Mouse (Mus musculus): ENCODE measurements around the gene Tox3. TPM values are rescaled to one million over a fixed set of nuclear protein-coding genes. Genes with fewer than 3 reads are reported as not detected.

The Tox3 gene
- polyA plus RNA-seq, 1 experiment from 2014 or later = 0.05 TPM

GRCm38 (mm10) chr8:90346138-90346879 is 1.8 kb downstream of the Tox3 start:
- 38% methylated on average over 13 of the region's 13 CpGs for WGBS (ENCODE audit: insufficient replicate concordance)
- no peaks in the 10 kb centered on the region for H3K9me3 ChIP-seq (replicated peaks; ENCODE audit: control insufficient read depth, low read length)
- no peak overlapping the region for H3K4me2 ChIP-seq (ENCODE audit: low read depth, low read length)
- no peak overlapping the region for H3K9ac ChIP-seq (ENCODE audit: low read depth, low read length)
- H3K4me3 ChIP-seq (ENCODE audit: low read depth, low read length) = no peak overlapping the region
- no peak for ATAC-seq (ENCODE audit: low read depth)
- H3K36me3 ChIP-seq (ENCODE audit: control insufficient read depth, insufficient read depth) = no peaks in the 10 kb centered on the region
- no peak overlapping the region for H3K27ac ChIP-seq (ENCODE audit: low read length)
- H3K4me1 ChIP-seq (ENCODE audit: control insufficient read depth, low read depth, low read length) = no peaks in the 10 kb centered on the region; the same call in 1 of the 2 replicates
- peaks cover 30% of the 10 kb centered on the region for H3K27me3 ChIP-seq (ENCODE audit: control insufficient read depth, insufficient read depth, low read depth, low read length)

- no peaks in the 10 kb centered on the region for H3K9me3 ChIP-seq (replicated peaks; ENCODE audit: control insufficient read depth, low read length)
- no peak overlapping the region for H3K27ac ChIP-seq (ENCODE audit: low read length)
- WGBS (ENCODE audit: insufficient replicate concordance) = 55% methylated on average over 7 of the region's 7 CpGs
- H3K36me3 ChIP-seq (ENCODE audit: control insufficient read depth, insufficient read depth) = no peaks in the 10 kb centered on the region
- no peak overlapping the region for H3K4me3 ChIP-seq (ENCODE audit: low read depth, low read length)
- H3K4me1 ChIP-seq (ENCODE audit: control insufficient read depth, low read depth, low read length) = no peaks in the 10 kb centered on the region
- no peak for ATAC-seq (ENCODE audit: low read depth)
- no peaks in the 10 kb centered on the region for H3K27me3 ChIP-seq (ENCODE audit: control insufficient read depth, insufficient read depth, low read depth, low read length)
- no peak overlapping the region for H3K9ac ChIP-seq (ENCODE audit: low read depth, low read length)
- H3K4me2 ChIP-seq (ENCODE audit: low read depth, low read length) = no peak overlapping the region
These were observed 17.5 kb downstream of the Tox3 start for GRCm38 (mm10) chr8:90330377-90331285.

- Histone ChIP-seq H3K4me2 (ENCODE audit: low read depth, low read length) (no peak overlapping the region), H3K27me3 (ENCODE audit: control insufficient read depth, insufficient read depth, low read depth, low read length) (no peaks in the 10 kb centered on the region), H3K9ac (ENCODE audit: low read depth, low read length) (no peak overlapping the region), H3K36me3 (ENCODE audit: control insufficient read depth, insufficient read depth) (no peaks in the 10 kb centered on the region), H3K27ac (ENCODE audit: low read length) (no peak overlapping the region), H3K9me3 (replicated peaks; ENCODE audit: control insufficient read depth, low read length) (no peaks in the 10 kb centered on the region), H3K4me1 (ENCODE audit: control insufficient read depth, low read depth, low read length) (no peaks in the 10 kb centered on the region), H3K4me3 (ENCODE audit: low read depth, low read length) (no peak overlapping the region)
- WGBS (ENCODE audit: insufficient replicate concordance) = 20% methylated on average over 4 of the region's 4 CpGs
- no peak for ATAC-seq (ENCODE audit: low read depth)
These were observed 24.3 kb downstream of the Tox3 start for GRCm38 (mm10) chr8:90323824-90324223.

- H3K27ac ChIP-seq (ENCODE audit: low read length) = no peak overlapping the region
- H3K4me3 ChIP-seq (ENCODE audit: low read depth, low read length) = no peak overlapping the region
- no peak overlapping the region for H3K9ac ChIP-seq (ENCODE audit: low read depth, low read length)
- WGBS (ENCODE audit: insufficient replicate concordance) = 67% methylated on average over 8 of the region's 8 CpGs
- no peaks in the 10 kb centered on the region for H3K4me1 ChIP-seq (ENCODE audit: control insufficient read depth, low read depth, low read length)
- no peak overlapping the region for H3K4me2 ChIP-seq (ENCODE audit: low read depth, low read length)
- ATAC-seq (ENCODE audit: low read depth) = no peak
- H3K9me3 ChIP-seq (replicated peaks; ENCODE audit: control insufficient read depth, low read length) = no peaks in the 10 kb centered on the region
- no peaks in the 10 kb centered on the region for H3K27me3 ChIP-seq (ENCODE audit: control insufficient read depth, insufficient read depth, low read depth, low read length)
- no peaks in the 10 kb centered on the region for H3K36me3 ChIP-seq (ENCODE audit: control insufficient read depth, insufficient read depth)
These were observed 25.3 kb downstream of the Tox3 start for GRCm38 (mm10) chr8:90322701-90323439.

GRCm38 (mm10) chr8:90321255-90321654 is 26.9 kb downstream of the Tox3 start:
- H3K4me1 ChIP-seq (ENCODE audit: control insufficient read depth, low read depth, low read length) = no peaks in the 10 kb centered on the region
- H3K27me3 ChIP-seq (ENCODE audit: control insufficient read depth, insufficient read depth, low read depth, low read length) = no peaks in the 10 kb centered on the region
- H3K4me2 ChIP-seq (ENCODE audit: low read depth, low read length) = no peak overlapping the region
- no peak overlapping the region for H3K4me3 ChIP-seq (ENCODE audit: low read depth, low read length)
- H3K36me3 ChIP-seq (ENCODE audit: control insufficient read depth, insufficient read depth) = no peaks in the 10 kb centered on the region
- no peak overlapping the region for H3K9ac ChIP-seq (ENCODE audit: low read depth, low read length)
- no peaks in the 10 kb centered on the region for H3K9me3 ChIP-seq (replicated peaks; ENCODE audit: control insufficient read depth, low read length)
- WGBS (ENCODE audit: insufficient replicate concordance) = 70% methylated on average over 1 of the region's 1 CpGs
- ATAC-seq (ENCODE audit: low read depth) = no peak
- no peak overlapping the region for H3K27ac ChIP-seq (ENCODE audit: low read length)

- no peak overlapping the region for H3K27ac ChIP-seq (ENCODE audit: low read length)
- H3K4me3 ChIP-seq (ENCODE audit: low read depth, low read length) = no peak overlapping the region
- no peaks in the 10 kb centered on the region for H3K27me3 ChIP-seq (ENCODE audit: control insufficient read depth, insufficient read depth, low read depth, low read length)
- WGBS (ENCODE audit: insufficient replicate concordance) = 73% methylated on average over 7 of the region's 7 CpGs
- no peak overlapping the region for H3K4me2 ChIP-seq (ENCODE audit: low read depth, low read length)
- no peak overlapping the region for H3K9ac ChIP-seq (ENCODE audit: low read depth, low read length)
- H3K9me3 ChIP-seq (replicated peaks; ENCODE audit: control insufficient read depth, low read length) = no peaks in the 10 kb centered on the region
- no peaks in the 10 kb centered on the region for H3K4me1 ChIP-seq (ENCODE audit: control insufficient read depth, low read depth, low read length)
- H3K36me3 ChIP-seq (ENCODE audit: control insufficient read depth, insufficient read depth) = no peaks in the 10 kb centered on the region
- ATAC-seq (ENCODE audit: low read depth) = no peak
These were observed 33.8 kb downstream of the Tox3 start for GRCm38 (mm10) chr8:90314312-90314711.

GRCm38 (mm10) chr8:90302951-90303350 is 45.2 kb downstream of the Tox3 start:
- Histone ChIP-seq H3K27me3 (ENCODE audit: control insufficient read depth, insufficient read depth, low read depth, low read length) (no peaks in the 10 kb centered on the region), H3K4me3 (ENCODE audit: low read depth, low read length) (no peak overlapping the region), H3K9ac (ENCODE audit: low read depth, low read length) (no peak overlapping the region), H3K4me1 (ENCODE audit: control insufficient read depth, low read depth, low read length) (no peaks in the 10 kb centered on the region), H3K36me3 (ENCODE audit: control insufficient read depth, insufficient read depth) (no peaks in the 10 kb centered on the region), H3K9me3 (replicated peaks; ENCODE audit: control insufficient read depth, low read length) (no peaks in the 10 kb centered on the region), H3K4me2 (ENCODE audit: low read depth, low read length) (no peak overlapping the region), H3K27ac (ENCODE audit: low read length) (no peak overlapping the region)
- no peak for ATAC-seq (ENCODE audit: low read depth)
- WGBS (ENCODE audit: insufficient replicate concordance) = 76% methylated on average over 12 of the region's 12 CpGs

GRCm38 (mm10) chr8:90302252-90302651 is 45.9 kb downstream of the Tox3 start:
- Histone ChIP-seq H3K27me3 (ENCODE audit: control insufficient read depth, insufficient read depth, low read depth, low read length) (no peaks in the 10 kb centered on the region), H3K9me3 (replicated peaks; ENCODE audit: control insufficient read depth, low read length) (no peaks in the 10 kb centered on the region), H3K4me2 (ENCODE audit: low read depth, low read length) (no peak overlapping the region), H3K27ac (ENCODE audit: low read length) (no peak overlapping the region), H3K4me3 (ENCODE audit: low read depth, low read length) (no peak overlapping the region), H3K36me3 (ENCODE audit: control insufficient read depth, insufficient read depth) (no peaks in the 10 kb centered on the region), H3K9ac (ENCODE audit: low read depth, low read length) (no peak overlapping the region), H3K4me1 (ENCODE audit: control insufficient read depth, low read depth, low read length) (no peaks in the 10 kb centered on the region)
- 55% methylated on average over 5 of the region's 5 CpGs for WGBS (ENCODE audit: insufficient replicate concordance)
- no peak for ATAC-seq (ENCODE audit: low read depth)
